Mouse (Mus musculus) hindbrain, embryonic 12.5 days (tissue): ENCODE data around the gene 3110082J24Rik. TPM values are rescaled to one million over a fixed set of nuclear protein-coding genes. Genes with fewer than 3 reads are reported as not detected.
A peak's percentile ranks its signal among the peaks of the same experiment; 100 is the strongest.

Source experiments
- ATAC-seq: fragments of 200-750 bp; cut with Nextera tagmentation; 2 replicates; pipeline ENCODE4 v1.8.0; 2017; ENCODE audit warnings: moderate TSS enrichment; ENCODE audit not compliant: low FRiP score
- H3K27ac ChIP-seq: fragments of 300-500 bp; sonication (generic); 2 replicates; pipeline ENCODE4 v1.5.1; 2016; ENCODE audit warnings: mild to moderate bottlenecking
- H3K27me3 ChIP-seq: fragments of 300-500 bp; sonication (generic); 2 replicates; pipeline ENCODE4 v1.6.1; 2016; ENCODE audit warnings: mild to moderate bottlenecking
- H3K36me3 ChIP-seq: fragments of 300-500 bp; sonication (generic); 2 replicates; pipeline ENCODE4 v1.6.1; 2016; ENCODE audit warnings: mild to moderate bottlenecking
- H3K4me1 ChIP-seq: fragments of 300-500 bp; sonication (generic); 2 replicates; pipeline ENCODE4 v1.6.1; 2016
- H3K4me2 ChIP-seq: fragments of 300-500 bp; sonication (generic); replicated peaks from 2 replicates; pipeline ENCODE4 v1.6.1; 2016; ENCODE audit warnings: mild to moderate bottlenecking
- H3K4me3 ChIP-seq: fragments of 300-500 bp; sonication (generic); 2 replicates; pipeline ENCODE4 v1.5.1; 2016; ENCODE audit warnings: mild to moderate bottlenecking
- H3K9ac ChIP-seq: fragments of 300-500 bp; sonication (generic); 2 replicates; pipeline ENCODE4 v1.6.1; 2016; ENCODE audit warnings: mild to moderate bottlenecking, moderate library complexity
- H3K9me3 ChIP-seq: fragments of 300-500 bp; sonication (generic); replicated peaks from 2 replicates; pipeline ENCODE4 v1.6.1; 2016; ENCODE audit warnings: mild to moderate bottlenecking
- WGBS: fragments of 180-500 bp; shearing (Covaris S2); methylation state at CpG from one replicate; pipeline ENCODE4 v1.1.7; 2016; 5-methylcytosine and 5-hydroxymethylcytosine counted together
- polyA plus RNA-seq: library from polyadenylated mRNA; unstranded; fragments of >200 nt; fragmentation: Nextera tagmentation; extraction: Ambion mirVana; gene quantifications from 2 replicates; pipeline ENCODE4 v1.2.1, GENCODE M21; 2016

Gene 3110082J24Rik
- polyA plus RNA-seq, 1 experiment from 2014 or later, result 6.8 TPM

DNA sequence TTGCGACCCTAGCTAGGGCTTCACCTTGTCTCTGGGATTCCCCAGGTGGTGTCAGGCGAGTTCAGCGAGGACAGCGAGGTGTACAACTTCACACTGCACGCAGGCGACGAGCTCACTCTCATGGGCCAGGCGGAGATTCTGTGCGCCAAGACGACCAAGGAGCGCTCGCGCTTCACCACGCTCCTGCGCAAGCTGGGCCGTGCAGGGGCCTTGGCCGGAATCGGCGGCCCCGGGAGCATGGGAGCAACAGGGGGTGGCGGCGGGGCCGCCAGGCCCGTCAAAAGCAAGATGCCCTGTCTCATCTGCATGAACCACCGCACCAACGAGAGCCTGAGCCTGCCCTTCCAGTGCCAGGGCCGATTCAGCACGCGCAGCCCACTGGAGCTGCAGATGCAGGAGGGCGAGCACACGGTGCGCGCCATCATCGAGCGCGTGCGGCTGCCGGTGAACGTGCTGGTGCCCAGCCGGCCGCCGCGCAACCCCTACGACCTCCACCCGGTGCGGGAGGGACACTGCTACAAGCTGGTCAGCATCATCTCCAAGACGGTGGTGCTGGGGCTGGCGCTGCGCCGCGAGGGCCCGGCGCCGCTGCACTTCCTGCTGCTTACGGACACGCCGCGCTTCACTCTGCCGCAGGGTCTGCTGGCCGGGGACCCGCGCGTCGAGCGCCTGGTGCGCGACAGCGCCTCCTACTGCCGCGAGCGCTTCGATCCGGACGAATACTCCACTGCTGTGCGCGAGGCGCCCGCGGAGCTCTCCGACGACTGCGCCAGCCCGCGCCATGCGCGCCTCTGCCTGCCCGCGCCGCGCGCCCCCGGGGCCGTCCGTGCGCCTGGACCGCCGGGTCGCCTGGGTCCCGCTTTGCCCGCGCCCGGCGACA lies 8.2 kb upstream of the 3110082J24Rik start:
- peak overlapping the region; percentile 44 for H3K4me3 ChIP-seq
- ATAC-seq, result peak; percentile 73
- 1% methylated on average over 100 of the region's 103 CpGs for WGBS
- peaks cover 32% of the 10 kb centered on the region for H3K27me3 ChIP-seq
- peak overlapping the region; percentile 69 for H3K4me2 ChIP-seq
- peak overlapping the region; percentile 66 for H3K9ac ChIP-seq
- H3K4me1 ChIP-seq, result peaks cover 43% of the 10 kb centered on the region
- H3K27ac ChIP-seq, result no peak overlapping the region
- no peaks in the 10 kb centered on the region for H3K9me3 ChIP-seq
- H3K36me3 ChIP-seq, result peaks cover 40% of the 10 kb centered on the region

DNA sequence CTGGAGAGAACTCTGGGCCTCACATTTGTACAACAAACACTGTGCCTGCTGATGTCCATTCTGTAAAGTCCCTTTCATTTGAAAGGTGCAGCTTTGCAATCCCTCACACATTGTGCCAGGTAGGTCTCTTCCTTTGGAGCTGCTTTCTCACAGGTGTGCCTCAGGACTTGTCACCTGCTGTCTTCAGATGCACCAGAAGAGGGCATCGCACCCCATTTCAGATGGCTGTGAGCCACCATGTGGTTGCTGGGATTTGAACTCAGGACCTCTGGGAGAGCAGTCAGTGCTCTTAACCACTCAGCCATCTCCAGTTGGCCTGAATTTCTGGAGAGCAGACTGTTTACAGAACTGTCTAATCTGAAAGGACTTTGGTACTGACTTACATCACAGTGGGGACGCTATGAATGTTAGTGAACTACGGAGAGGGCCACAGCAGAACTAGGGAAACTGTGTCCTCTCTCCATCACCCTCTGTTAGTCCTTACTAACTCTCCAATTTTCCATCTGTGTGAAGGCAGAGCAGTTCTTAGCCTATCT lies 6.7 kb upstream of the 3110082J24Rik start:
- Histone ChIP-seq H3K4me2 (no peak overlapping the region), H3K36me3 (peaks cover 25% of the 10 kb centered on the region), H3K9me3 (no peaks in the 10 kb centered on the region), H3K27me3 (peaks cover 32% of the 10 kb centered on the region), H3K27ac (no peak overlapping the region), H3K9ac (no peak overlapping the region), H3K4me1 (peaks cover 58% of the 10 kb centered on the region), H3K4me3 (no peak overlapping the region)
- ATAC-seq, result no peak
- 86% methylated on average over 3 of the region's 3 CpGs for WGBS

- 70% methylated on average over 3 of the region's 3 CpGs for WGBS
- H3K4me2 ChIP-seq, result peak overlapping the region; percentile 48
- H3K4me1 ChIP-seq, result peaks cover 66% of the 10 kb centered on the region
- no peaks in the 10 kb centered on the region for H3K9me3 ChIP-seq
- H3K36me3 ChIP-seq, result peaks cover 17% of the 10 kb centered on the region
- peaks cover 32% of the 10 kb centered on the region for H3K27me3 ChIP-seq
- ATAC-seq, result no peak
- H3K4me3 ChIP-seq, result 0 out of 2 replicates have a peak overlapping the region, but pooled peaks have one; percentile 11
- no peak overlapping the region for H3K9ac ChIP-seq
- 0 out of 2 replicates have a peak overlapping the region, but pooled peaks have one; percentile 80 for H3K27ac ChIP-seq
These were observed 5.9 kb upstream of the 3110082J24Rik start for GRCm38 (mm10) chr5:30111771-30112170.

DNA sequence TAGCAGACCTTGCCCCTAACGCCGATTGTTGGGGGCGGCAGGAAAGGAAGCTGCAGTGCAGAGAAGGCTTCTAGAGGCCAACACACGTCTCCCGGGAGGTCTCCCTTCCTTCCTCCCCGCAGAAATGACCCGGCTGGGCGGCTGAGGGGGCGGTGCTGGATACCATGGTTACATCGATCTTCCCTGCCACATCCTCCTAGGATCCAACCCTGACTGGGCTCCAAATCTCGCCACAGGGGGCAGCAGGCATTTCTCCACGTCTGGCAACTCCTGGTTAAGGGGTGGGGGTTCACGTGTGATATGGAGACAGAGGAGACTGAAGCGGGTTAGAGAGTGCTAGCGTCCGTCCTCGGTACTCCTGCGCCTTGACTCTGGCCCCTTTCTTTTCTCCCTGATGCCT lies 5.2 kb upstream of the 3110082J24Rik start:
- H3K27me3 ChIP-seq, result peaks cover 38% of the 10 kb centered on the region
- 1% methylated on average over 18 of the region's 18 CpGs for WGBS
- H3K4me2 ChIP-seq, result peak overlapping the region; percentile 48

DNA sequence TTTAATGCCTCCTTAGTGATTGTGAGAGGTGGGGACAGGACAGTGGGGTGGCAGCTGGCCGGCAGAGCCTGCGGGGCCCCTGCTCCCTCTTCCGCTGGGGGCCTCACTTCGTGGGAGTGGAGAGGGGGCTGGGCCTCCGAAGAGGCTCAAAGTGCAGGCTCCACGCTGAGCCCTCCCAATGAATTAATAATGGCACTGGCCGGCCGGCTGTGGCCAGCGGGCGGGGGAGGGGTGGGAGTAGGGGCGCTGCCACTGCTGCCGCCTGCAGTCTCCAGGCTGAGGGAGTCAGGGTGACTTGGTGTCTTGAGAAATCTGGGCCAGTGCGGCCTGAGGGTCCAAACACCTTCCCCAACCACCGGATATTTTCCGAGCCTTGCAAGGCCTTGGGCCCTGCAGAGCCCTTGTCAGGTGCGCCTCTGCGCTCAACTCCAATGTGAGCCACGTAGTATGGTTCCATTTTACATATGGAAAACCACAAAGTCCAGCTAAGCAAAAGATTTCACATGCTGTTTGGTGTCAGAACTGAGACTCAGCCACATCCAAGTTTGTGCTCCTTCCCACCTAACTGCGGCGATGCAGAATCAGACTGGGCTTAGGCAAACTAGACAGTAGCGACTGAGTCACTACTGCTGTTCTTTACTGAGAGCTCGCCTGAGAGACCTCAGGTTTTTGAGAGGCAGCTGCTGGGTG lies 4.6 kb upstream of the 3110082J24Rik start:
- Histone ChIP-seq H3K36me3 (peaks cover 4% of the 10 kb centered on the region; the same call in 1 of the 2 replicates), H3K27me3 (peaks cover 43% of the 10 kb centered on the region), H3K4me1 (peaks cover 78% of the 10 kb centered on the region), H3K4me3 (peak overlapping the region; percentile 11), H3K9me3 (no peaks in the 10 kb centered on the region), H3K27ac (peak overlapping the region; percentile 80), H3K4me2 (peak overlapping the region; percentile 48), H3K9ac (peak overlapping the region; percentile 47)
- ATAC-seq, result 0 out of 2 replicates have a peak, but pooled peaks have one; percentile 0
- WGBS, result 3% methylated on average over 21 of the region's 22 CpGs

More for the DNA sequence above, 5.2 kb upstream of the 3110082J24Rik start:
- ATAC-seq, result peak; percentile 26
- peak overlapping the region; percentile 80 for H3K27ac ChIP-seq
- no peaks in the 10 kb centered on the region for H3K9me3 ChIP-seq
- H3K9ac ChIP-seq, result peak overlapping the region; percentile 46
- H3K4me3 ChIP-seq, result peak overlapping the region; percentile 11; the same call in 1 of the 2 replicates
- peaks cover 72% of the 10 kb centered on the region for H3K4me1 ChIP-seq
- H3K36me3 ChIP-seq, result peaks cover 10% of the 10 kb centered on the region

DNA sequence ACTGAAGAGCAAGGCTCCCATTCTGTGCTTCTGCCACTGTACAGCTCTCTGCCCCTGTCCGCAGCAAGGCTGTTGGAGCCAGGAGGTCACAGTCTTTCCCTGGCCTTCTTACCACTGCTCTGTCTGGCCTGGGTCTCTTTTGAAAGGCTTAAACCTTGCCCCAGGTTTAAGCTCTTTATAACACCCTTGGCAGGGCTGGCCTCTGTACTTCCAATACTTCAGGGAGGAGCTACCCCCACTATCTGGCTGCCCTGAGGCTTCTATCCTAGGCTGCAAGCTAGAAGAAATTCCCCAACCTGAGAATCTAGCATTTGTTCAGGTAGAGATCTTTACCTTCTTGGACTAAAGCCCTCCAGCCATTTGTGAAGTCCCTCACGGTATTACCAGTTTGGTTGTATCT lies 4.0 kb upstream of the 3110082J24Rik start:
- Histone ChIP-seq H3K9me3 (no peaks in the 10 kb centered on the region), H3K27ac (peak overlapping the region; percentile 80), H3K27me3 (peaks cover 48% of the 10 kb centered on the region), H3K4me3 (no peak overlapping the region), H3K4me2 (peak overlapping the region; percentile 48), H3K4me1 (peaks cover 81% of the 10 kb centered on the region), H3K36me3 (0 out of 2 replicates have a peak, but pooled peaks cover 4% of the 10 kb centered on the region), H3K9ac (no peak overlapping the region)
- 30% methylated on average over 2 of the region's 2 CpGs for WGBS
- ATAC-seq, result no peak

DNA sequence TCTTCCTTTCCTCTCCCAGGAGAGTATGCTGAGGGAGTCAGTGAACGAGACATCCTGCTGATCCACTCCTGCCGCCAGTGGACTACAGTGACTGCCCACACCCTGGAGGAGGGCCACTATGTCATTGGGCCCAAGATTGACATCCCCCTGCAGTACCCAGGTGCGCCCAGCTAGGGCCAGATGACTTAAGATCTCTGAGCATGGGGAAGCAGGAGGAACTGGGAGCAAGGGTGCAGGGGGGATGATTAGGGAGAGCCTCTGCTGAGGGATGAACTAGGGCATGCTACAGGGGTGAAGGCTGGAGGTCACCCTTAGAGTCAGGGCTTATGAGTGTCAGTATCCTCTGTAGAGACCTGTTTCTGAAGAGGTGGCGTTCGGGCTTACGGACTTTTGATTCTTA lies 2.3 kb upstream of the 3110082J24Rik start:
- Histone ChIP-seq H3K9ac (peak overlapping the region; percentile 47; the same call in 1 of the 2 replicates), H3K4me1 (peaks cover 65% of the 10 kb centered on the region)
- WGBS, result 54% methylated on average over 6 of the region's 6 CpGs

GRCm38 (mm10) chr5:30107611-30108041 lies 1.7 kb upstream of the 3110082J24Rik start:
- Histone ChIP-seq H3K4me3 (peak overlapping the region; percentile 76), H3K4me1 (peaks cover 65% of the 10 kb centered on the region), H3K9ac (peak overlapping the region; percentile 84), H3K4me2 (peak overlapping the region; percentile 78), H3K27me3 (peaks cover 37% of the 10 kb centered on the region), H3K27ac (peak overlapping the region; percentile 88), H3K9me3 (no peaks in the 10 kb centered on the region), H3K36me3 (no peaks in the 10 kb centered on the region)
- WGBS, result 3% methylated on average over 5 of the region's 5 CpGs
- ATAC-seq, result peak; percentile 10; the same call in 1 of the 2 replicates

More for the DNA sequence above, 2.3 kb upstream of the 3110082J24Rik start:
- Histone ChIP-seq H3K4me2 (peak overlapping the region; percentile 78), H3K27me3 (peaks cover 37% of the 10 kb centered on the region), H3K27ac (peak overlapping the region; percentile 88), H3K36me3 (no peaks in the 10 kb centered on the region), H3K9me3 (no peaks in the 10 kb centered on the region), H3K4me3 (peak overlapping the region; percentile 76; the same call in 1 of the 2 replicates)
- ATAC-seq, result no peak

DNA sequence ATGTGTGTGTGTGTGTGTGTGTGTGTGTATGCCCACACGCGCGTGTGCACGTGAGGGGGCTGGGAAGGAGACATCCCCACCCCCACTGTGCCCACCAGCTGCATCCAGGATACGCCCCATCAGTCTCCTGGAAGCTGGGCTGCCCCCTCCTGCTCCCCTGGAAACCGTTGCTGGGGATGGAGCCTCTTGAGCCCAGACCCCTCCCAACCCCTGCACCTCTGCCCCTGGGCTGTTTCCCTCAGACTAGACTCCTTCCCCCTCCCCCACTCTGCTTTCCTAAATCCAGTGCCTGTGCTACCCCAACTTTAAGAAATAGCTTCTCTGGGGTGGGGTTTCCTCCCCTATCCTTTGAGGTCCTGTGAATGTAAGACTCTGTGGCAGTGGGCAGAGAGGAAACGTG lies 1.3 kb upstream of the 3110082J24Rik start:
- 0% methylated on average over 7 of the region's 7 CpGs for WGBS
- H3K9ac ChIP-seq, result peak overlapping the region; percentile 84
- H3K27me3 ChIP-seq, result peaks cover 36% of the 10 kb centered on the region
- H3K36me3 ChIP-seq, result no peaks in the 10 kb centered on the region
- no peaks in the 10 kb centered on the region for H3K9me3 ChIP-seq
- peak overlapping the region; percentile 78 for H3K4me2 ChIP-seq
- H3K4me3 ChIP-seq, result peak overlapping the region; percentile 76
- peak overlapping the region; percentile 88 for H3K27ac ChIP-seq
- peak; percentile 65 for ATAC-seq
- peaks cover 65% of the 10 kb centered on the region for H3K4me1 ChIP-seq

DNA sequence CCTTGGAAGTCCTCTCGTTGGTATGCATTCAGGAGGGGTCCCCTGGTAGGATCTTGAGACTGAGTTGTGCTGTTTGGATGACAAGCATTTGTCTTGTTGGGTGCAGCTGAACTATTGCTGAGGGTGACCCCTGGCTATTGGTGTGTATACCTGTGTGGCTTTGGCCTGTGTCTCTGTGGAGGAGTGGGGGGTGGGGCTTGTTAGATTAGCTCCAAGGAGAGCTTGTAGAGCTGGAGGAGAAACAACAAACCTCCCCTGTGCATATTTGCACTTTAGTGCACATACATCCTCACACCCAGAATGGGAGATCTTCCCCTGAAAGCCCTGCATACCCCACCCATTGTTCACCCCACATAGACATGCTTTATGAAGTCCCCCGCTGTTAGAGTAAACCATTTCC lies 870 bp upstream of the 3110082J24Rik start:
- no peaks in the 10 kb centered on the region for H3K36me3 ChIP-seq
- peak overlapping the region; percentile 76 for H3K4me3 ChIP-seq
- peak overlapping the region; percentile 88 for H3K27ac ChIP-seq
- peak; percentile 10; the same call in 1 of the 2 replicates for ATAC-seq
- peaks cover 65% of the 10 kb centered on the region for H3K4me1 ChIP-seq
- H3K9me3 ChIP-seq, result no peaks in the 10 kb centered on the region
- WGBS, result 7% methylated on average over 2 of the region's 2 CpGs
- H3K9ac ChIP-seq, result peak overlapping the region; percentile 84
- H3K27me3 ChIP-seq, result peaks cover 32% of the 10 kb centered on the region
- peak overlapping the region; percentile 78 for H3K4me2 ChIP-seq

DNA sequence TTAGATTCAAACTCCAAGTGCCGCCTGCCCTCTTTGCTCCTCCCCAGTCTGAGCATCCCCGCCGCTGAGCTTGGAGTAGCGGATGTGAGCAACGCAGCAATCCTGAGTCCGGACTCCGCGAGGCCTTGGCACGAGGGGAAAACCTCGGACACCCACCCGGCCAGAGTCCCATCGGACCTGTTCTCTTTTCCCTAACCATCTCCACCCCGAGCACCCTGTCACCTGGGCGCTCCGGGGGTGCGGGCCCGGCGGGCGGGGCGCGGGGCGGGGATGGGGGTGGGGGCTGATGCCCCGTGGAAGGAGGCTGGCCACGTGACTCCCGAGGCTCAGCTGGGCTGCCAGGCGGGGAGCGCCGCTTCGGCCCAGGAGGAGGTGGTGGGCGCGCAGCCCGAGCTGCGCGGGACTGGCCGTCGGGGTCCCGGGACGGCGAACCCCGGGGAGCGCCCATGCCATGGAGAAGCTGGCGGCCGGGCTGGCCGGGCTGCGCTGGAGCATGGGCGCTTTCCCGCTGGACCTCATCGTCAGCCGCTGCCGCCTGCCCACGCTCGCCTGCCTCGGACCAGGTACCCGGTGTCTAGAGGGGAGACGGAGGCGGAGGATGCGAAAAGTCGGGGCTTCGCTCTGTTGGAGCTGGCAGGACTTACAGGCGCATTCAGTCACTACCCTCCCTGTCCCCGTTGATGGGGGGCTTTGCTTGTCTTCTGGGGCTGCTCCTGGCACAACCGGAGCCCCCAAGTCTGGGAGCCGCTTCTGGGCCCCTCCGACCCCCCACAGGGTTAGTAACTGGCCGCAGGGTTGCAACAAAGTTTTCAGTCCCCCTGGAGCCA lies 832 bp downstream of the 3110082J24Rik start, which contains the start of gene Garem2:
TSS of gene Garem2 (plus strand) at position 321 of the 827 bp plus-strand sequence.
- H3K27me3 ChIP-seq, result peaks cover 32% of the 10 kb centered on the region
- H3K27ac ChIP-seq, result peak within 1 kb of the TSS; percentile 88
- 1% methylated on average over 57 of the region's 65 CpGs for WGBS

More for the DNA sequence above, 832 bp downstream of the 3110082J24Rik start, which contains the start of gene Garem2:
- peak within 1 kb of the TSS; percentile 84 for H3K9ac ChIP-seq
- H3K36me3 ChIP-seq, result no peaks in the 10 kb centered on the region
- ATAC-seq, result peak; percentile 36
- peaks cover 48% of the 10 kb centered on the region for H3K4me1 ChIP-seq
- peak within 1 kb of the TSS; percentile 76 for H3K4me3 ChIP-seq
- 0 out of 2 replicates have a peak, but pooled peaks cover 7% of the 10 kb centered on the region for H3K9me3 ChIP-seq
- peak within 1 kb of the TSS; percentile 78 for H3K4me2 ChIP-seq
